Mouse (Mus musculus) brain, embryonic 14.5 days (tissue): ENCODE measurements around the gene Dock4.

Source experiments
- CTCF ChIP-seq: fragments of 200-500 bp; IDR thresholded peaks from 2 replicates; pipeline ENCODE4 v1.5.1; 2012; ENCODE audit warnings: inconsistent platforms, mild to moderate bottlenecking, moderate library complexity, borderline replicate concordance; ENCODE audit not compliant: insufficient read depth, insufficient read length; ENCODE audit errors: extremely low read depth
- POLR2A ChIP-seq: fragments of 200-500 bp; IDR thresholded peaks from 2 replicates; pipeline ENCODE4 v1.6.1; 2012; ENCODE audit warnings: mild to moderate bottlenecking, inconsistent platforms, borderline replicate concordance; ENCODE audit not compliant: poor library complexity, insufficient read depth, insufficient read length, severe bottlenecking; ENCODE audit errors: extremely low read depth

DNA sequence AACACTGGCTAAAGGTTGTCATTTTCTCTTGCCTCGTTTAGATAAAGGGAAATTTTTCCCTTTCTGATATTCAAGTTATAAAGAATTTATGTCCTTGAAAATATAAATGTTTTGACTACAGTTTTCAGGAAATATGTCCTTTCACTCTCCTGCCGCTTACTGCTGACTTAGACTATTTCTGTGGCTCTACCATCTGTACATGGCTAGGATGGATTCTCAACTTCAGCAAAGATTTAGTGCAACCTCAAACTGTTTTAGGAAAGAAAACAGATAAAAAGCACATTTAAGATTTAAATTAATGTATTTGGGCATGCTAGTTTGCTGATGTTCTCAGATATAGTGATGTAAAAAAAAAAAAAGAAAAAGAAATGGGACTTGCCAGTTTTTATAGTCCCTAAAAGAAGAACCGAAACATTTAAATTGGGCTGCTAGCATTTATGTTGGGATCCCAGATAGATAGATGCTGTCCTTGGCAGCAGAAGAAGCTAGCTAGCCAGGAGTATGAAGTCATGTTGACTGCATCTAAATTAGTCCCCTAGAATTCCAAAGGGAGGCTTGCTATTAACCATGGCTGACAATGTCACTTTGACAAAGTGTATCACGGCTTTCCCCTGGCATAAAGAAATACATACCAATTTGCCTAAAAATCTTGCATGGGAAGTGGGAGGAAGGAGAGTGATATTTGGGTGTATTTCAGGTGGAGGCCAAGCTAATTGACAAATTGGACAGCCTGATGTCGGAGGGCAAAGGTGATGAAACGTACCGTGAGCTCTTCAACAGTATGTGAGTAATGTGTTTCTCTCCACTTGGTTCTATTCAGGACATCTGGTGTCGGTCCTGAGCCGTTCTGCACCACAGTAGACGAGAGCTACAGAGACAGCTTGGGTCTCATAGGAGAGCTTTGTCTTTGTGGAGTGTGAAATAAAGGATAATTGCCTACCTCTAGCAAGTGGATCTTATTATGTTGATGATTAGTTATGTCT, 343.9 kb downstream of the Dock4 start:
- TF ChIP-seq POLR2A (no peak), CTCF (no peak)
